Mouse (Mus musculus) skeletal muscle tissue, adult 2 months (tissue): Measurements from ENCODE around the gene Fam178b.
A peak's percentile ranks its signal among the peaks of the same experiment; 100 is the strongest.

Source experiments
- DNase-seq: peaks from one replicate; pipeline ENCODE4 v3.0.0-alpha.2; 2012; ENCODE audit warnings: low read depth, low spot score

Fam178b gene

DNA sequence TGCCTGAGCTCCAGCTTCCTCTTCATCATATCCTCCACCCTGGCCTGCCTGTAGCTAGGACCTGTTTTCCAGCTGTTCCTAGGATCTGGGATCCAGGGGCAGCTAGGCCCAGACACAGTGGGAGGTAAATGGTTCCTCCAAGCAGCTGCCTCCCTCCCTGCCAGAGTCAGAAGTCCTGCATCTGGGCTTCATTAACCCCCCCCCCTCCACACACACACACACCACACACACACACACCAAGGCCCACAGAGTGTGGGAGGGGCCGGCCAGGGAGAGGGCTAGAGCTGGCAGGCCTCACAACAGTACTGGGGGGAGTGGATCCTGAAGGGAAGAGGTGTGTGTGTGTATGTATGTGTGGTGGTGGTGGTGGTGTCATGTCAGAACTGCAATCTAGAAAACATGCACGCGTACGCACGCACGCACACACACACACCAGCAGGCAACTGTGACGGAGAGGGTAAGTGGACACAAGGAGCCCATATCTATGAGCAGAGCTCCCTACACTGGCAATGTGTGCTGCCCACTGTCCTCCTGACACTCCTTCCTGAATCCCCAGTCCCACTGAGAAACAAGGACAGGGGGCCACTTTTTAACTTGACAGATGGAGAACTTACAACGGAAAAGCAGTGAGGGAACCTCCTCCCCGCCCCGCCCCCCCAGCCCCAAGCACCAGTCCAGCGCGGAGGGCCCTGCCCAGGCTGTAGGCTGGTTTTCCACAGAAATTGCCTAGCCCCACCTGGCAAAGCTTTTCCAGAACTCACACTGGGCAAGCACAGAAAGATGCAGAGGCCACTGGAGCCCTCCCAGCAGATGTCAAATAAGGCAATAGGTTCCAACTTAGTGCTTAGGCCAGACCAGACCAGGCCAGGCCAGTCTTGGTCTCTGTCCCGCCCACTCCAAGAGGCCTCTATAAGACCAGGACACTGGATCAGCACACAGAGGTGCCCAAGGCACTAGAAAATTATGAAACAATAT is 94.2 kb downstream of the Fam178b start:
- DNase-seq: no peak

DNA sequence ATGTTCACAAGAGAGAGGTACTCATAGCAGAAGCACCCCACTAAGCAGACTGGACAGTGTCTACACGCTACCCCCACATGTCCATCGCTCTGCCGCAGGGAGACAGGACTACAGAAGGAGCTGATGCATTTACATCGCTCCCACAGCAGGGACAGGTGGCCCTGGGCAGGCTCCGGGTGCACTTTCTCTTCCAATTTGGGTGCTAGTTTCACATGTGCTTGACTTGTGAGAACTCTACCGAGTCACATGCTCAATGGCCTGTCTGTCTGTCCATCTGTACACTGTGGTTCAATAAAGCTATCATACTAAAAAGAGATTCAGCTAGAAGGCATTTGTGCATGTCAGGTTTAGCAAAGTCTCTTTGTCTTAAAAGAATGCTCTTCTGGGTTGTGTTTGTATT is 95.1 kb downstream of the Fam178b start:
- no peak for DNase-seq

DNA sequence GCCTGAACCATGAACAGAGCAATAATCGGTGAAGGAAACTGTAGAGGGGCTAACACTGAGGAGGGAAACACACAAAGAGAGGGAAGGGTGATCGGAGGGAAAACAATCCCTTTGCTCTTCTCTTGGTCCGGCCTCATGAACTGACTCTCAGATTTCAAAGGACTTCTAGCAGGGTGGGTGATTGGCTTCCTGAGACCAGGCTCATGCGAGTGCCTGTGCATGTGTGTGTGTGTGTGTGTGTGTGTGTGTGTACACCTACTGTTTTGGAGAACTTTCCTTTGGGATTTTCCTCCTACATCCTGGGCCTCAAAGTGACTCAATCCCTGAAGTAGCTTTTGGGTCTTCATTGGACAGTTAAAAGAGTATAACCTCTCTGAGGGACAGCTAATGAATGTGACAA is 96.7 kb downstream of the Fam178b start:
- no peak for DNase-seq

DNA sequence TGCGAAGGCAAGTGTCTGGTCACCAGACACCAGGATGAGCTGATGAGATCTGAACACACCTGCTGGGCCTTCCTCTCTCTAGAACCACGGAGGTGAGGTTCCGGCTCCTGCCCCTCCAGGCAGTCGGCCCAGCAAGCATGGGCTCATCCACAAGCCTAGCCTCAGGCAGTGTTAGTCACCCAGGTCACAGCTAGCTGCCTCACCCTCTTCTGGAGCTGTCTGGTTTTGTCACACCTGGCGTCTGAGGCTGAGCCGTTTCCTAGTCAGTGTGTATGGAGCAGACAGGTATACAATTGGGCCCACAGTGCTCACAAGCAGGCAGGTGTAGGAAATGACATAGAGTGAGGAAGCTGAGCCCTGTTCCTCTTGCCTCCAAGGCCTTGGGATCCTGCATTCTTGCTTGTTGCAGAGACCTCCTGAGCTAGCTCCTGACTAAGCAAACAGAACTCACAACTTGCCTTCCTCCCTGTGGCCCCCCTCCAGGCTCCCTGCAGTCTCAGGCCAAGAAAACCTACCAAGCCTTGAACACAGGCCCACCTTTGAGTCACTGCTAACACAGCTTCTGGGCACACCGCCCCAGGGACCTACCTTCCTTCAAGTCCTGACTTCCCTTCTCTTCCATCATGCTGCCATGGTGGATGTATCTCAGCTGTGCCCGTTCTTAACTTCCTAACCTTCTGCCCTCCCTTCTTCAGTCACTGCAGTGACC is 99.4 kb downstream of the Fam178b start:
- DNase-seq: no peak

DNA sequence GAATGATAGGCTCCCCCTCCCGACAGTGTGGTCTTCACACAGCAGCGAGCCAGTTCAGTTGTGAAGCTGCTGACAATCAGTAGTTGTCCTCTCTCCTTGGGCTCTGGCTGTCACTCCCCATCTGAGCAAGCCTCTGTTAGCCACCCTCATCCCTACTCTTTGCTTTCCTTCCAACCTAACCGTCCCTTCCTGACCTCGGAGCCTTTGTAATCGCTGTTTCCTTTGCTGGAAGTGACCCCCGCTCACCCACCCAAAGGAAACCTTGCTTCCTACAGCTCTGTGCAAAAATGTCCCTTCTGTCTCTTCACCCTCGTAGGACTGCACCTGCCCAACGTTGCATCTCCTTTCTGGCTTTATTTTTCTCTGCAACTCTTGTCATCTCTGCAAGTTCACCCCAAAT is 100.8 kb downstream of the Fam178b start:
- no peak for DNase-seq

DNA sequence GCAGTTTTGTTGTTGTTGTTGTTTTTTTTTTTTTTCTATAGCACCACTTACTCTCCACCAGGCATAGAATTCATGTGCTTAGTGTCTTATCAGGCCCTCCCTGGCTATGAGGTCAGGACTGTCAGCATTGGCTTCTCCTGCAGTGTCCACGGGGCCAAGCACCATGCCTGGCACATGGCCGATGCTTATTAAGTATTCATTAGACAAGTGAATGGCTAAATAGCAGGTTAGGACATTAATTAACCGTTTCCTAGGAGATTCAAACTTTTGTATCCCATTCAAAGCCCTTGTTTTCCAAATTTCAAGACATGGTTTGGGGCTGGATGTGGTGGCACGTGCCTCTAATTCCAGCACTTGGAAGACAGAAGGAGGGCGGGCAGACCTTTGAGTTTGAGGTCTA is 101.7 kb downstream of the Fam178b start:
- no peak for DNase-seq

DNA sequence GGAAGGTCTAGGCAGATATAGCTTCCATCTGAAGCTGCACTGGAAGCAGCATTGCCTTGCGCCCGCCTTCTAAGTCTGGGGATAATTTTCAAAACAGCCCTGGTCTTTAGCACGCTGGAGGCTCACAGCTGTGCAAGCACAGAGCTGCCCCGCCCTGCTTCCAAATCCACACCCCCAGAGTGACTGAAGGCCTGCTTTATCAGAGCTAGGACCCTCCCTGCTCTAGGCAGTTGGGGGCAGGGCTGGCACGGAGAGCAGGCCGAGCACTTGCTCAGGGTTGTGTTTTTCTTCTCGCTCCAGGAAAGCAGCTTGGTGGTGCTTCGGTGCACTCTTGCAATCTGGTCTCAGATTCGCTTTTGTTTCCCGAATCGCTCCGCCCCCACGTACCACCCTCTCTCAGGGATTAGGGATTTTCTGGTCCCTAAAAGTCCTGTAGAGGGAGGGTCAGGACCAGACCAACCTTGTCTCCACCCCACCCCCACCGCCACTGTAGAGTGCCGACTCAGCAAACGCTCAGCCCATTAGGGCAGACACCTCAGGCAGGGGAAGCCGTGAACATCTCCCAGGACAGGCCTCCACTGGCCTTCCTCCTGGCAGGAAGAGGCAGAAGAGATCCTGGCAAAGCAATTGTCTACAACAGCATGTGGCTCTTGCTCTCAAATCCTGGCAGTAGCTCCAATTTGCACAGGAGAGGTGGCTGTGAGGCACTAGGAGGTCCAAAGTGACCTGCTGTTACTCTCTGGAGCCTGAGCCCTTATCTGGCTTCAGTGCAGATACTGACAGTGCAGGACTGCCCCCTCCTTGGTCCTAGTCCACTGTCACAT is 102.4 kb downstream of the Fam178b start:
- DNase-seq: no peak

DNA sequence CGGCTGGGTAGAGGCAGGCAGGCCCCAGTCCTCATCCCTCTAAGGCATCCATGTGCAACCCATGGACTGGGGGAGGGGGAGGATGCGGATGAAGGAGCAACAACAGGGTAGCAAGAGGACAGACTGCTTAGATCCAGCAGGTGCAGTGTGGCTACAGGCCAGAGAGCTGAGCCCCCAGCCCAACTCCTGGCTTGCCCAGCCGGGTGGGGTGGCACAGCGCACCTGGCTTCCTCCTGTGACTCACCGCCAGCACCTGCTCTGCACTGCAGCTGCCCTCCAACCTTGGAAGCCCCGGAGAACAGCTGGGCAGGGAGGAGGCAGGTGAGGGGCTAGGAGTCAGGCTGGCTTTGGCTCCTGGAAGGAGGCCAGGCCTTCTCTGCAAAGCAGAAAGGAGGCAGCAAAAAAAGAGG is 103.0 kb downstream of the Fam178b start:
- DNase-seq: no peak

DNA sequence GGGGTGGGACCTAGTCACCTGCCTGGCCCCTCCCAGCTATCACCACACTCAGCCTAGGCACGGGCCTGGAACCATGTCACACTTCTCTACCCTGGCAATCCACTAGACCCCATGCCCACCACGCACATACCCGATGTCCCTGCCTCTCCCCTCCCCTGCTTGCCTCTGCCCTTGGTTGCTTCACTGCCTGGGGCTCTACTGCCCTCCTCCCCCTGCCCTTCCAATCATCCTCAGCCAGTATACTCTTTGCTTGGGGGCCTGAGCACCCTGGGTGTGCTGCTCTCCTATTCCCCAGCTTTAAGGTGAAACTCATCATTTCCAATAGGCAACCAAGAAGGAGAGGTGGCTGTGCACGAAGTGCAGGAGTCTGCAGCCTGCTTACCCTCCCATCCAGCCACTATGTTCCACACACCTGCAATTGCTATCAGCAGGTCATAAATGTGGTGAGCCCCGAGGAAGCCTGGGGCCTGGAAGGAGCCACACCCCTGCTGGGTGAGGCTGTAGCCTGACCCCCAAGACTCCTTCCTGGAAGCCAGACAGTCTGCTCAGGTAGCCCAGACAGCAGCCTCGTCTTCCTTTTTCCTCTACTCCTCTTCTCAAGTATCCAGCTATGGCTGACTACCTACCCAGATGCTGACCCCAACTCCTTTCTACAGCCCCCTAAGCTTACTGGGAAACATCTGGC is 105.8 kb downstream of the Fam178b start:
- no peak for DNase-seq

DNA sequence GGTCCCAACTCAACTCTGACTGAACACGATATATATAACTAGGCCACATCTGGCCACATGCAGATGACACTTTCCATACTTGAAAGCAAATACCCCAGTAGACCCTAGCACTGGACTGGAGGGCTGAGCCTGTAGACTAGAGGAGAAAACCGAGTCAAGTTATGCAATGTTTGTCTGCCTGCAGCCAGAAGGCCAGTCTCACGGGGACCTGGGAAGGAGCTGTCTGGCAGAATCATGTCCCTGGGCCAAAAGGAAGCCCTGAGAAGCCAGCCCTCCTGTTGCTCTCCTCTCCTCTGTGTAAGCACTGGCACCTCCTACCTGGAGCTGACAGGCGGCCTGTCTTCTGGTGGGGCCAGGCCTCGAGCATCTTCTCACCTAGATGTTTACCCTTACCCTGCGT is 107.6 kb downstream of the Fam178b start:
- DNase-seq: no peak

DNA sequence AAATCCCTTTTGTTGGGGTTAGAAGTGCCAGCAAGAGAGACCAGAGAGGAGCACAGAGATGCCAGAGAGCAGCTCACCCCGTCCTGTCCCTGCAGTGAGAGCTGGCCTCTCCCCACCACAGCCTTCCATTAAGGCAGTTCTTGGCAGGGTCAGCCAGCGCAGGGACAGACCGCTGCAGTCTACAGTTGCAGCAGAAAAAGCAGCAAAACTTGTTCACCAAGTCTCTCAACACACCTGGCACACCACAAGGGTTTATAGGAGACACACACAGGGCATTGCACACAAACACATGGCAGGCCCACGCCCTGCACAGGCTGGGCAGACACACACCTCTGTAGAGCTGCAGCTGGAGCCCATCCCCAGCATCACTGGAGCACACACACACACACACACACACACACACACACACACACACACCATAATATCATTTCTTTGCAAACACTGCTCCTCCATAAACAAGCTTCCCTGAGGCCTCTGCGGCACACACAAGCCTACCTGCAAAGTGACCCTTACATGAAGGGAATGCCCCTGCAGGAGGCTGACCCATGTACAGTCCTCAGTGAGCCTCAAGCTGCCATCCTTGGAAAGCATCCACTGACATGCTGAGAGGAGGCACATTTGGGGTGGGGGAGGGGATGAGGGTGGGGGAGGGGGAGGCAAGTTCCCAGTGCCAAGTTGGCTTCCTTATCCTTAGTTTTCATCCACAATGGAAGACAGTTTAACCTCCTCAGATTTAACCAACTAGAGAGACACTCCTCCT is 108.6 kb downstream of the Fam178b start:
- no peak for DNase-seq

DNA sequence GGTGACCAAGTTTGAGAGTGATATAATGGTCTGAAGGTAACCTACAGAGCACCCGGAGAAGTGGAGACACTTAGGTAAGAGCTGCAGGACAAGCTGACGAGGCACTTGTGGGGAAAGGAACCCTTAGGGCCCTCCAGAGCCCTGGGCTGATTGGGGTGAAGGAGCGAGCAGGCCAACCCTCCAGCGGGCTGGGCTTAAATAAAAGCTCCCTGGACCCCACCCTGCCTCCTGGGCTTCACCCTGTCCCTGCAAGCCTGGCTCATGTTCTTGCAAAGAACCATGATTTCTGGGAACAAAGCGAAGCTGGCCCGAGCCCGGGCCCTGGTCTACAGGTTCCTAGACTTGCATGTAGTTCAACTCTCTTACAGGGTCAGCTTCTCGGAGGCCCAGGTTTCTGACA is 109.5 kb downstream of the Fam178b start:
- DNase-seq: no peak

DNA sequence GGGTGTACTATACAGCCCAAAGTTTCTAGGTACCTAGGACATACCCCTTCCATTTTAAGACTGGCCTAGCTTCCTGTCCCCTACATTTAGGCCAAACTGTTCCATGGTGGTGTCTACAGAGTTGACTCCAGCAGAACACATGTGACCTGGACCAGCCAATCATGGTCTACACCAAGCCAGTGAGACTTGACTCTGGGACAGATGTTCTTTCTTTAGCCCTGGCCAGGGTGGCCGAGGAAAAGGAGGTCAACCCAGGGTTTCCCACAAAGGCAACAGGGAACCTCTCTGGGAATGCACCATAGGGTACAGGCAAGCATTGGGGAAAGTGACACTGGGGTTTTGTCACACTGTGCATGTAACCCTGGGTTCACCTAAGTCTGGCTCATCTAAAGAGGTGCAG is 110.3 kb downstream of the Fam178b start:
- peak; percentile 85 for DNase-seq

DNA sequence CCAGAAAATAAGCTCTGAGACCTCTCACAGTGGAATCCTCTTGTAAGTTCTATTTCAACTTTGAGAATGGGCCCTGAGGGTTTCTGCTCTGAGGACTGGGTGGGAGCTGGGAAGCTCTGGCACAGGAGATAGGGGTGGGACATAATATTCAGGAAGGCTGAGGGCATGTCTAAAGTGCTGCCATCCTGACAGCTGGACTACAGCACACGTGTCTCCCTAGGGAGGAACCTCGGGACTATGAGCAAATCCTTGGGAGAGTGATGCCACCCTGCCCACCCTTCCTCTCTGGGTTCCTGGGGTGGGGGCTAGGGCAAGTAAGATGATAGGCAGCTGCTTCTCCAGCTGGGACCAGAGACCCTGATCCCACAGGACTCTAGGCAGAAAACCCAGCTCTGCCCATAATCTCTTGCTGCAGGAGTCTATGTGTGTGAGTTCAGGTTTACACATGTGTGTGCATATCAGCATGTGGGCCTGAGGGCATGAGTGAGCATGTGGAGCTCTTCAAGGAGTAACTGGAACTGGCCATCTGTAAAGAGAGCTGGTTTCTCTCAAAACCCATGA is 110.8 kb downstream of the Fam178b start:
- DNase-seq: no peak

DNA sequence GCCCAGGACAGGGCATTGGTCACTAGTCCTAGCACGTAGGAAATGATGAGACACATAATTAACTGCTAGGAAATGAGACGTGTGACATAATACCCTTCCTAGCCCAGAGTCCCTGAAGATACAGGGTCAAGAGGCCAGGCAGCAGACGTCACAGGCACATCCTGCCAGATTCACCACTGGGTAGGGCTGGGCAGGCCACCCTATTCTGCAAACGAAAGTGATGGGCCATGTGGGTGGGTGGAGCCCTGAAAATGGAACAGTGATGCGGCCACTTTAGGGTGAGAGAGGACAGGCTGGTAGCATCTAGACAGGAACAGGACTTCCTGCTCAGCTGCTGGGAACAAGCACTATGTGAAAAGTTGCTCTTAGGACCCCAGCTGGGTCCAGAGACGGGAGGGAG is 111.4 kb downstream of the Fam178b start:
- peak; percentile 78 for DNase-seq

DNA sequence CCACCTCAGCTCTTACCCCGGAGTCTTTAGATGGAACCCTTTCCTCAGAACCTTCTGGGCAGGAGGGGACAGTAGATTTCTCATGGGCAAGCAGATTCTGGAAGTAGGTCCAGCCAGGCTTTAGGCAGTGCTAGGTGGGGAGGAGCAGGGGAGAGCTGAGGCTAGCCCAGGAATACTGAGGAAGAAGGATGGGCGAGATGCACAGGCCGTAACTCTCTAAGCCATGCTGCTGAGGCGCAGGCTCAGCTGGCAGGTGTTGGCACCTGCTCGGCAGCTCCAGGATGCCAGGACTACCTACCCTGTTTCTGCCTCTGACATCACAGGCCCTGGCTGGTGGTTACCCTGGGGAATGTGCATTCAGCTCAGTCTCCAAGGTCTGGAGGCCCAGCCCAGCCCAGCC is 112.7 kb downstream of the Fam178b start:
- DNase-seq: no peak

DNA sequence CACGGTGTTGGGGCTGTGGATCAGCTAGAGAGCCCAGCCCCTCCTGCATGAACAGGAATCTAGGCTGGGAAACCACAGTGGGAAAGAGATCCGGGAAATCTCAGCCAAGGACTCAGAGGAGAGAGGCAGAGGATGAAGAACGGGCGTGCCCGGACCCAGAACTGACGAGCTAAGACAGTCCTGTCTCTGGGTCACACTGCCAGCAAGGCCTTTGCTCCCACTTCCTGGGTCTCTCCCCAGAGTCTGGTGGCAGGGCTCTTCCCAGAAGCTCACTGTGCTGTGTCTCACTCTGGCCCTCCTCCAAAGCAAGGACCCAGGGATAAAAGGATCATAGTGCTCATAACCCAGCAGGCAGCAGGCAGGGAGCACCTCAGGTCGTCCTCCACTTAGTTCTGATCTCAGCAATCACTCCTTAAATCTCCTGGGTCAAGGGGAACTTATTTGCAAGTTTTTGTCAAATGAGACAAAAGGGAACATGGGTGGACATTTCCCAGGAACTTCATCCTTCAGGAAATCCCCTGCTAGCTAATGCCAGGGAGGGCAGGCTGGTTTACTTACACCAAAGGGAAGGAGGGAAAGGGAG is 113.2 kb downstream of the Fam178b start:
- no peak for DNase-seq

DNA sequence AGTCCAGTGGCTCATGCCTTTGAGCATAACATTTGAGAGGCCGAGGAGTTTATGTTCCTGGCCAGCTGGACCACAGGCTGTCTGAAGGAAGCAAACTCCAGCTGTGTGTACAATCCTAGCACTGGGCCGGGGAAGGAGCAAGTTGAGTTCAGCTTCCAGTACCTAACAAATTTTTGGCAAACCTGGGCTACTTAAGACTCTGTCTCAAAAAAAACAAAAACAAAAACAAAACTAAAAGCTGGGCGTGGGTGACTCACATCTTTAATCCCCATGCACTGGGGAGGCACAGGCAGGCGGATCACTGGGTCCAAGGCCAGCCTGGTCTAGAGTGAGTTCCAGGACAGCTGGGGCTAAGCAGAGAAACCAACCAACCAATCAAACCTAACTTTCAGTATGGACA is 114.2 kb downstream of the Fam178b start:
- DNase-seq: no peak

DNA sequence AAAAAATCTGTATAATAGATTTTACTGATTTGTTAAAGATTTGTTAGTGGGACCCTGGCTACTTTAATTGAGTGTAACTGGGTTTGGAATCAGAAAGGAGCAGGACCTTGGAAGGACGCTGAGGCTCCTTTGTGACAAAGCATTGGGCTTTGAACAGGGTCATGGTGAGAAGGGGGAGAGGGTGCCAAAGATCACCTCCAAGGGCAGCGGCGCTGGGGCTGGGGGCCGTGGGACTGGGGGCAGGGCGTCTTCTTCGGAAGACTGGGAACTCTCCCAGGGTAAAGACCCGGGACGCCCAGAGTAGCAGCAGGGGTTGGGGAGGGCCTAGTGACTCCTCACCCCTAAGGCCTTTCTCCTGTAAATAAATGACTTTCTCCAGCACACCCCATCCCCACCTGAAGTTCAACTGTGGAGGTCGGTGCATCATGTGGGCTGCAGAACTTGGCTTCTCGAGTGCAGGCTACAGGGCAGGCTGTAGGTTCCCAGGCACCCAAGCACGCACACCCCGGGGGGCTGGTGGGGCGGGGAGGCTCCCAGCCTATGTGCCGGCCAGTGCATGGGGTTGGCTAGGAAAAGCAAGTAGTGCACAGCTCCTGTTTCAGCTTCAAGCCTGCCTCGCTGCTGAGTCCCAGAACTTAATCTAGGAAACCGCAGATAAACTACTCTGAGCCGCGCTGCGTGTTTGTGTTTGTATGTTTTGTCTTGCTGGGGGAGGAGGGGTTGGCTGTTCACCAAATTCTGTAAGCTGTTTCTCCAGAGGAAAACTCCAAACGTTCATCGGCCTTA is 115.0 kb downstream of the Fam178b start:
- DNase-seq: no peak
